Mouse (Mus musculus) lung, embryonic 14.5 days (tissue): ENCODE data around the gene Arhgef10l. TPM values are rescaled to one million over a fixed set of nuclear protein-coding genes. Genes with fewer than 3 reads are reported as not detected.

Experiments
- ATAC-seq: fragments of 200-750 bp; cut with Nextera tagmentation; 2 replicates; pipeline ENCODE4 v1.8.0; 2017; ENCODE audit warnings: mild to moderate bottlenecking, moderate TSS enrichment, moderate library complexity; ENCODE audit not compliant: insufficient read depth
- DNase-seq: peaks from one replicate; pipeline ENCODE4 v3.0.0-alpha.2; 2015
- H3K27ac ChIP-seq: fragments of 300-500 bp; sonication (generic); 2 replicates; pipeline ENCODE4 v1.5.1; 2014; ENCODE audit warnings: low read depth, mild to moderate bottlenecking, moderate library complexity
- H3K27me3 ChIP-seq: fragments of 300-500 bp; sonication (generic); 2 replicates; pipeline ENCODE4 v1.6.1; 2014; ENCODE audit warnings: low read length, control low read depth; ENCODE audit not compliant: insufficient read depth
- H3K36me3 ChIP-seq: fragments of 300-500 bp; sonication (generic); 2 replicates; pipeline ENCODE4 v1.6.1; 2014; ENCODE audit warnings: control low read depth; ENCODE audit not compliant: insufficient read depth
- H3K4me1 ChIP-seq: fragments of 300-500 bp; sonication (generic); 2 replicates; pipeline ENCODE4 v1.6.1; 2014; ENCODE audit warnings: antibody characterized with exemption, control low read depth; ENCODE audit not compliant: insufficient read depth
- H3K4me2 ChIP-seq: fragments of 300-500 bp; sonication (generic); 2 replicates; pipeline ENCODE4 v1.6.1; 2014; ENCODE audit warnings: mild to moderate bottlenecking
- H3K4me3 ChIP-seq: fragments of 300-500 bp; sonication (generic); 2 replicates; pipeline ENCODE4 v1.5.1; 2014; ENCODE audit warnings: low read depth, low read length
- H3K9ac ChIP-seq: fragments of 300-500 bp; sonication (generic); 2 replicates; pipeline ENCODE4 v1.6.1; 2014
- H3K9me3 ChIP-seq: fragments of 300-500 bp; sonication (generic); 2 replicates; pipeline ENCODE4 v1.6.1; 2016; ENCODE audit warnings: low read depth, low read length, control low read depth
- CTCF ChIP-seq: IDR thresholded peaks from 2 replicates; pipeline ENCODE4 v1.5.1; 2016; ENCODE audit warnings: antibody characterized with exemption, low read depth
- WGBS: fragments of 180-500 bp; shearing (Covaris S2); extraction: QIAGEN DNeasy Blood & Tissue Kit; methylation state at CpG from one replicate; pipeline ENCODE4 v1.1.7; 2014; 5-methylcytosine and 5-hydroxymethylcytosine counted together
- polyA plus RNA-seq: library from polyadenylated mRNA; unstranded; fragments of >200 nt; fragmentation: Nextera tagmentation; extraction: Ambion mirVana; gene quantifications from 2 replicates; pipeline ENCODE4 v1.2.1, GENCODE M21; 2014

Arhgef10l gene
- polyA plus RNA-seq, 1 experiment from 2014 or later = 16.1 TPM

GRCm38 (mm10) chr4:140509856-140510255 lies 156.0 kb downstream of the Arhgef10l start:
- no peak overlapping the region for H3K4me2 ChIP-seq
- H3K9ac ChIP-seq = no peak overlapping the region
- no peak overlapping the region for H3K27ac ChIP-seq
- peaks cover 13% of the 10 kb centered on the region; the same call in 1 of the 2 replicates for H3K36me3 ChIP-seq
- no peak overlapping the region for H3K4me3 ChIP-seq
- H3K4me1 ChIP-seq = no peaks in the 10 kb centered on the region
- no peak for ATAC-seq
- no peaks in the 10 kb centered on the region for H3K9me3 ChIP-seq
- DNase-seq = no peak
- TF ChIP-seq CTCF = no peak
- no peaks in the 10 kb centered on the region for H3K27me3 ChIP-seq

GRCm38 (mm10) chr4:140507172-140507714 lies 158.6 kb downstream of the Arhgef10l start:
- H3K4me2 ChIP-seq = no peak overlapping the region
- H3K4me3 ChIP-seq = no peak overlapping the region
- TF ChIP-seq CTCF = no peak
- 45% methylated on average over 15 of the region's 15 CpGs for WGBS
- no peak overlapping the region for H3K9ac ChIP-seq
- no peaks in the 10 kb centered on the region for H3K9me3 ChIP-seq
- H3K4me1 ChIP-seq = no peaks in the 10 kb centered on the region
- ATAC-seq (no peak), DNase-seq (peak; percentile 21)
- no peak overlapping the region for H3K27ac ChIP-seq
- H3K36me3 ChIP-seq = no peaks in the 10 kb centered on the region
- no peaks in the 10 kb centered on the region for H3K27me3 ChIP-seq

GRCm38 (mm10) chr4:140505608-140506002 lies 160.2 kb downstream of the Arhgef10l start:
- no peak for ATAC-seq
- Histone ChIP-seq H3K36me3 (no peaks in the 10 kb centered on the region), H3K4me3 (no peak overlapping the region), H3K27me3 (no peaks in the 10 kb centered on the region), H3K9me3 (no peaks in the 10 kb centered on the region), H3K4me1 (no peaks in the 10 kb centered on the region), H3K4me2 (no peak overlapping the region), H3K9ac (no peak overlapping the region), H3K27ac (no peak overlapping the region)
- no peak for TF ChIP-seq CTCF
- 82% methylated on average over 3 of the region's 3 CpGs for WGBS
- no peak for DNase-seq

GRCm38 (mm10) chr4:140504921-140505607 lies 160.7 kb downstream of the Arhgef10l start:
- Histone ChIP-seq H3K27me3 (no peaks in the 10 kb centered on the region), H3K4me2 (no peak overlapping the region), H3K36me3 (no peaks in the 10 kb centered on the region), H3K4me1 (no peaks in the 10 kb centered on the region), H3K9ac (no peak overlapping the region), H3K4me3 (no peak overlapping the region), H3K27ac (no peak overlapping the region), H3K9me3 (no peaks in the 10 kb centered on the region)
- DNase-seq (no peak), ATAC-seq (no peak)
- 70% methylated on average over 19 of the region's 19 CpGs for WGBS
- no peak for TF ChIP-seq CTCF

- 26% methylated on average over 16 of the region's 16 CpGs for WGBS
- Histone ChIP-seq H3K27ac (no peak overlapping the region), H3K9ac (no peak overlapping the region), H3K36me3 (no peaks in the 10 kb centered on the region), H3K27me3 (no peaks in the 10 kb centered on the region), H3K4me1 (no peaks in the 10 kb centered on the region), H3K4me3 (no peak overlapping the region), H3K9me3 (no peaks in the 10 kb centered on the region), H3K4me2 (no peak overlapping the region)
- ATAC-seq = no peak
- TF ChIP-seq CTCF = no peak
- DNase-seq = peak; percentile 4
These were observed 161.5 kb downstream of the Arhgef10l start for GRCm38 (mm10) chr4:140504067-140504913.

- H3K4me2 ChIP-seq = no peak overlapping the region
- ATAC-seq (no peak), DNase-seq (no peak)
- 53% methylated on average over 7 of the region's 7 CpGs for WGBS
- no peak for TF ChIP-seq CTCF
- no peak overlapping the region for H3K27ac ChIP-seq
- no peaks in the 10 kb centered on the region for H3K36me3 ChIP-seq
- no peaks in the 10 kb centered on the region for H3K27me3 ChIP-seq
- H3K9me3 ChIP-seq = no peaks in the 10 kb centered on the region
- H3K4me1 ChIP-seq = peaks cover 5% of the 10 kb centered on the region; the same call in 1 of the 2 replicates
- no peak overlapping the region for H3K4me3 ChIP-seq
- no peak overlapping the region for H3K9ac ChIP-seq
These were observed 165.0 kb downstream of the Arhgef10l start for GRCm38 (mm10) chr4:140500766-140501165.

GRCm38 (mm10) chr4:140499571-140499970 lies 166.2 kb downstream of the Arhgef10l start:
- H3K9me3 ChIP-seq = no peaks in the 10 kb centered on the region
- no peaks in the 10 kb centered on the region for H3K36me3 ChIP-seq
- H3K4me3 ChIP-seq = no peak overlapping the region
- ATAC-seq (no peak), DNase-seq (peak; percentile 12)
- no peaks in the 10 kb centered on the region for H3K27me3 ChIP-seq
- peaks cover 5% of the 10 kb centered on the region; the same call in 1 of the 2 replicates for H3K4me1 ChIP-seq
- no peak overlapping the region for H3K9ac ChIP-seq
- H3K27ac ChIP-seq = no peak overlapping the region
- no peak overlapping the region for H3K4me2 ChIP-seq
- 82% methylated on average over 6 of the region's 6 CpGs for WGBS
- peak; percentile 36 for TF ChIP-seq CTCF
